Mouse (Mus musculus) lung, postnatal 10 days (tissue): ENCODE data around the gene Pdcl.

Source experiments
- DNase-seq: peaks from one replicate; pipeline ENCODE4 v3.0.0; 2021

Gene Pdcl

GRCm38 (mm10) chr2:37358633-37359540 is at the start of gene Pdcl:
Pdcl (minus strand) TSS chr2:37359332.
- peak; percentile 98 for DNase-seq

DNA sequence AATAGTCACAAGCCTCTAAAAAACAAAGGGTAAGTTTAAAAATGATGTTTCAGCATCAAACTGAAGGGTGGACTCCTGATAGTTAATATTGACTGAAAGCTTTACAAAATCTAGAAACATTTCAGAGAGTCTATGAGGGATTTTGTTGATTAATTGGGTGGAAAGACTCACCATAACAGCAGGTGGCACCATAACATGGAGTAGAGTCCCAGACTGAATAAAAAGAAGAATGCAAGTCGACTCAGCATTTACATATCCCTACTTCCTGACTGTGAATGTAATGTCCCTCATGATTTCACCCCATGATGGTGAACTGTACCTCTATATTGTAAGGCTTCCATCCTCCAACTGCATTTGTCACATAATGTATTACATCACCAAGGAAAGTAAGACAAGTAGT is 36.4 kb upstream of the Pdcl start:
- peak; percentile 3 for DNase-seq

DNA sequence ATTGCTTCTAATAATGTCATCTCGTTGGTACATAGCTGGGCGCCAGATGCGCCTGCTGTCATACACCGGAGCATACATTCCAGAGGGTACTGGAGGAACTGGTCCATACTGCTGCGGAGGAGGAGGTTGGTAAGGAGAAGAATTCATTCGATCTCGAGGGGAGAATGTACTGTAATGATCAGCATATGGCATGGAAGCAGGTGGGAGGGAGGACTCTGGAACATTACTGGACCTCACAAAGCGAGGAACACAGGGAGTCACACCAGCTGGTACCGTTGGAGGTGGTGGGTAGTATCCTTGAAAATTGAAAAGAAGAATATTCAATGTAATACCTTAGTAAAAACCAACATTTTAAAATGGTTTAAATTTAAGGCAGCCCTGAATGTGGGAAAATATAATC is 23.8 kb upstream of the Pdcl start:
- no peak for DNase-seq

GRCm38 (mm10) chr2:37380189-37380588 is 21.1 kb upstream of the Pdcl start:
- DNase-seq, result peak; percentile 67

DNA sequence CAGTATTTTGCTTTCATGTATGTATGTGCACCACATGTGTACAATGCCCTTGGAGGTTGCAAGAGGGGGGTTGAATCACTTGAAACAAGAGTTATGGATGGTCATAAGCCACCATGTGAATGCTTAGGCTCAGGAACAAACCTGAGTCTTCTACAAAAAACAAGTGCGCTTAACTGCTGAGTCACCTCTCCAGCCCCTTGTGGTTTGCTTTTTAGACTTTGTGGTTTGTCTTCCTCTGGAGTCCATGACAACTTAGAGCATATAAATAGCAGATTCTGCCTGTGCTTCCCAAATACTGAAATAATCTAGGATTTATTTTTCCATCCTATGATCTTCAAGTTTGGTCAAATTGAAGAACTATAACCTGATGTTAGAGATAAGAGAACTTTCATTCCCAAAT is 16.9 kb upstream of the Pdcl start:
- no peak for DNase-seq

- no peak for DNase-seq
Observed at GRCm38 (mm10) chr2:37370651-37371050, 11.5 kb upstream of the Pdcl start.

GRCm38 (mm10) chr2:37359908-37360307 is 776 bp upstream of the Pdcl start:
- DNase-seq, result no peak

GRCm38 (mm10) chr2:37355571-37355970 is 3.6 kb downstream of the Pdcl start:
- no peak for DNase-seq

DNA sequence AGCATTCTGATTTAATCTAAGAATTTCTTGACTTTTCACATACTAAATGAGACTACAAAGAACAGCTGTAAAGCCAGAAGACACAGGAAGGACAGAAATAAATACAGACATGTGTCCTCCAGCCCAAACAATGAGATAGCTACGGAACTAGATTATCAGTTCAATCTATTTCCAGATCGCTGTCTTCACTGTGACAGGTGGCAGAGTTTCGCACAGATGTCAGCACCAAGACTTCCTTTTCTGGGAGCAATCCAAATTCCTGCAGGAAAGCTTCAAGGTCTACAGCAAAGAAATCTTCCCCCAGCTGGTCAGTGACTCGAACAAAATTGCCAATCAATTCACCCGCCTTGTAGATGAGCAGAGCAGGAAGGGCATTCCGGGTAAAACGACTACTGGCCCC is 7.5 kb downstream of the Pdcl start:
- DNase-seq, result no peak

- DNase-seq, result peak; percentile 71
Observed at GRCm38 (mm10) chr2:37338497-37339187, 20.5 kb downstream of the Pdcl start.

GRCm38 (mm10) chr2:37333321-37333720 is 25.8 kb downstream of the Pdcl start:
- no peak for DNase-seq

GRCm38 (mm10) chr2:37326215-37326614 is 32.9 kb downstream of the Pdcl start, which contains the start of gene Olfr368:
Olfr368 (plus strand) TSS chr2:37326515.
- DNase-seq, result no peak
